In the genomic region with DNA sequence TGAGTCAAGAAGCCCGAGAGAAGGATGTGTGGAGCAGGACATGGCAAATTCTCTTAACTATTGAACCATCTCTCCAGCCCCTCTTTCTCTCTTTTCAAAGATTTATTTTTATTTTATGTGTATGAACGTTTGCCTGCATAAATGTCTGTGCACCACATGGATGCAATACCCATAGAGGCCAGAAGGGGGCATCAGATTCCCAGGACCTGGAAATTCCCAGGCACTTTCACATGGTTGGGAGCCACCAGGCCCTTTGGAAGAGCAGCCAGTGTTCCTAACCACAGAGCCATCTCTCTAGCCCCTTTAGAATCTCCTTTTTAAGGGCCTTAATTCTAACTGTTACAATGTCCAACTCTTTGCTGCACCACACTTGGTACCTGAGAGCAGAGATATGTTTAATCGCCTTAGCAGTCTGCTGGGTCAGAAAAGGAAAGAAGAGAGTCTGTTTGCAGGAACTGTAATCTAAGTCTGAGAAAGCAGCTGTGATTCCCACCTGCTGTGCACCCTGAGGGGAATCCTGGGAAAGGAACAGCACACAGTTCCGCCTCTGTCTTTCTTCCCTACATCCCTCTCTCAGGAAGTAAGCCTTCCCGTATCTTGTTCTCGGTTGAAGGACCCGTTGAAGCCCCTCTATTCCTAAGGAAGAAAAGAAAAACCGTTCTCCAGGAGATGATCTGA, we compare ENCODE assay signal across 11 mouse cellular contexts.
DNase-seq lines count a peak whose midpoint lies in the region; ATAC-seq and TF ChIP-seq lines count a peak whose summit lies in the region.
"Had no signal": no experiment of that assay in that cellular context is flagged by ENCODE, and none has a peak within 500 bp of the region (broad histone marks: within the 10 kb centered on the region; RNA-seq: fewer than 3 reads in every experiment).

No protein-coding gene starts in this region.

- H3K9me3 ChIP-seq in CH12.LX (replicated peaks; ENCODE audit: low read length) (peaks cover 16% of the 10 kb centered on the region), E14TG2a.4 (ENCODE audit: low read length) (peaks cover 22% of the 10 kb centered on the region)
- H3K9me3 ChIP-seq: midbrain, embryonic 10.5 days had no signal

- 0 out of 2 replicates have a peak, but pooled peaks have one; percentile 26 for TF ChIP-seq EP300 in CH12.LX (IDR thresholded peaks at IDR 0.05; ENCODE audit: low read length)

- ATAC-seq in frontal cortex, adult (ENCODE audit: low TSS enrichment): no peak

- H3K27me3 ChIP-seq in CH12.LX (replicated peaks) (no peaks in the 10 kb centered on the region), E14TG2a.4 (ENCODE audit: insufficient read depth, low read length) (no peaks in the 10 kb centered on the region)

- in situ Hi-C loops in CH12.LX (cut with MboI; ENCODE audit: low pct_ligation_motif_present, low pct_unique_long_range_greater_than_20kb, low sequenced_read_pairs): no loop called here

- no peak for DNase-seq in layer of hippocampus, adult 2 months (ENCODE audit: low spot score in 2 of 2)
- no peak for DNase-seq in layer of hippocampus, postnatal 10 days (ENCODE audit: low spot score in 2 of 2)
- peak; percentile 33 for DNase-seq in CH12.LX (ENCODE audit: extremely low read depth)
- DNase-seq in thymus, postnatal 4 days: no peak
- DNase-seq: heart, postnatal 10 days; spleen, adult 18-20 months; thymus, adult 2 months had no signal

- H3K4me1 ChIP-seq in CH12.LX (ENCODE audit: control insufficient read depth in 1 of 2, insufficient read depth in 2 of 2) (peaks cover 4 to 14% of the 10 kb centered on the region in 2 experiments), E14TG2a.4 (replicated peaks; ENCODE audit: low read depth, low read length) (peaks cover 89% of the 10 kb centered on the region)
- H3K4me1 ChIP-seq in cortical plate, adult 2 months (ENCODE audit: control insufficient read depth, insufficient read depth, low read length): no peaks in the 10 kb centered on the region

- H3K4me3 ChIP-seq in layer of hippocampus, adult 2 months: no peak overlapping the region
- H3K4me3 ChIP-seq in CH12.LX (replicated peaks in 1 of 3; ENCODE audit: low read depth in 2 of 3, low read length in 2 of 3, poor library complexity in 1 of 3): peak overlapping the region; percentile 49 to 64 (median 62)
- H3K4me3 ChIP-seq in E14TG2a.4 (replicated peaks; ENCODE audit: low read length): peak overlapping the region; percentile 73
- H3K4me3 ChIP-seq in cortical plate, adult 2 months (ENCODE audit: insufficient read depth, low read length): no peak overlapping the region
- H3K4me3 ChIP-seq: midbrain, embryonic 10.5 days had no signal

- no peaks in the 10 kb centered on the region for H3K79me2 ChIP-seq in CH12.LX (replicated peaks; ENCODE audit: control insufficient read depth, extremely low read depth, insufficient read depth, poor library complexity, severe bottlenecking)

- TF ChIP-seq POLR2A in CH12.LX (IDR thresholded peaks at IDR 0.05; ENCODE audit: low read depth, low read length): no peak
- TF ChIP-seq POLR2A in cortical plate, adult 2 months (IDR thresholded peaks at IDR 0.05; ENCODE audit: extremely low read depth, insufficient read depth, low read length): no peak

- peak overlapping the region; percentile 55 for H3K9ac ChIP-seq in CH12.LX (ENCODE audit: insufficient read depth, low read depth)

- H3K4me2 ChIP-seq in CH12.LX (ENCODE audit: insufficient read depth, low read depth, poor library complexity, severe bottlenecking): peak overlapping the region; percentile 90

- TF ChIP-seq CTCF in layer of hippocampus, adult 2 months (conservative IDR thresholded peaks at IDR 0.05): peak; percentile 69
- TF ChIP-seq CTCF in CH12.LX (conservative IDR thresholded peaks at IDR 0.05 in 1 of 2, IDR thresholded peaks at IDR 0.05 in 1 of 2; ENCODE audit: low read depth in 2 of 2, low read length in 2 of 2) (peak; percentile 67 to 80), E14TG2a.4 (conservative IDR thresholded peaks at IDR 0.05; ENCODE audit: low read length) (peak; percentile 97)
- TF ChIP-seq CTCF in cortical plate, adult 2 months (IDR thresholded peaks at IDR 0.05; ENCODE audit: extremely low read depth, insufficient read depth, low read length): 0 out of 2 replicates have a peak, but pooled peaks have one; percentile 17

- peak; percentile 23 for TF ChIP-seq RAD21 in CH12.LX (IDR thresholded peaks at IDR 0.05; ENCODE audit: low read depth, low read length)

- no peak overlapping the region for H3K27ac ChIP-seq in layer of hippocampus, adult 2 months
- H3K27ac ChIP-seq in CH12.LX (ENCODE audit: insufficient read depth, low read depth): peak overlapping the region; percentile 92
- H3K27ac ChIP-seq in cortical plate, adult 2 months (ENCODE audit: insufficient read depth, low read length): no peak overlapping the region
- H3K27ac ChIP-seq: midbrain, embryonic 10.5 days had no signal

- dilution Hi-C loops in CH12.LX (cut with MboI; ENCODE audit: extremely low pct_ligation_motif_present, extremely low pct_unique_long_range_greater_than_20kb, low sequenced_read_pairs): no loop called here

- peaks cover 0 to 16% of the 10 kb centered on the region in 2 experiments for H3K36me3 ChIP-seq in CH12.LX (replicated peaks in 1 of 2; ENCODE audit: control insufficient read depth in 1 of 2, insufficient read depth in 1 of 2, low read length in 1 of 2)
- H3K36me3 ChIP-seq in E14TG2a.4 (ENCODE audit: insufficient read depth, low read length): peaks cover 12% of the 10 kb centered on the region; the same call in 1 of the 2 replicates
- H3K36me3 ChIP-seq: midbrain, embryonic 10.5 days had no signal

TF ChIP-seq in CH12.LX, 34 proteins besides CTCF, POLR2A, EP300 and RAD21:
- no peak for TF ChIP-seq ETS1 (conservative IDR thresholded peaks at IDR 0.05; ENCODE audit: low read depth, low read length)
- no peak for TF ChIP-seq GABPA (IDR thresholded peaks at IDR 0.05; ENCODE audit: insufficient replicate concordance, low read depth, low read length)
- peak; percentile 63; the same call in 1 of the 2 replicates for TF ChIP-seq MYC (IDR thresholded peaks at IDR 0.05; ENCODE audit: low read depth, low read length)
- no peak for TF ChIP-seq ZNF384 (IDR thresholded peaks at IDR 0.05; ENCODE audit: low read depth, low read length)
- no peak for TF ChIP-seq MAX (IDR thresholded peaks at IDR 0.05; ENCODE audit: low read length)
- no peak for TF ChIP-seq UBTF (IDR thresholded peaks at IDR 0.05; ENCODE audit: low read depth, low read length)
- 0 out of 2 replicates have a peak, but pooled peaks have one; percentile 35 for TF ChIP-seq MAZ (IDR thresholded peaks at IDR 0.05; ENCODE audit: low read depth, low read length)
- TF ChIP-seq MXI1 (IDR thresholded peaks at IDR 0.05; ENCODE audit: low read depth, low read length): no peak
- no peak for TF ChIP-seq TBP (conservative IDR thresholded peaks at IDR 0.05; ENCODE audit: low read depth, low read length)
- TF ChIP-seq NELFE (IDR thresholded peaks at IDR 0.05; ENCODE audit: low read depth, low read length): no peak
- TF ChIP-seq SMC3 (IDR thresholded peaks at IDR 0.05; ENCODE audit: low read depth, low read length): peak; percentile 47
- no peak for TF ChIP-seq NRF1 (IDR thresholded peaks at IDR 0.05; ENCODE audit: low read depth, low read length)
- TF ChIP-seq BHLHE40 (IDR thresholded peaks at IDR 0.05; ENCODE audit: low read depth, low read length): no peak
- no peak for TF ChIP-seq ZC3H11A (IDR thresholded peaks at IDR 0.05; ENCODE audit: low read depth, low read length)
- no peak for TF ChIP-seq CHD2 (IDR thresholded peaks at IDR 0.05; ENCODE audit: low read length)
- no peak for TF ChIP-seq POLR2AphosphoS2 (IDR thresholded peaks at IDR 0.05; ENCODE audit: low read depth, low read length)
- TF ChIP-seq USF2 (conservative IDR thresholded peaks at IDR 0.05; ENCODE audit: low read depth, low read length): no peak
- no peak for TF ChIP-seq SIN3A (IDR thresholded peaks at IDR 0.05; ENCODE audit: low read length)
- peak; percentile 21; the same call in 1 of the 2 replicates for TF ChIP-seq IRF4 (IDR thresholded peaks at IDR 0.05; ENCODE audit: low read depth, low read length)

Comparison
In these comparisons a context has a peak if more than half of its experiments do, and no peak if none do; other contexts are left out.
1. H3K4me3 ChIP-seq: peak in CH12.LX (3 of 3) and E14TG2a.4 (single experiment); none in layer of hippocampus, adult 2 months (single experiment) and cortical plate, adult 2 months (single experiment).
2. CTCF ChIP-seq: peak in every context shown above with its lines; median percentile 97 in E14TG2a.4; 74 in CH12.LX; 69 in layer of hippocampus, adult 2 months; 17 in cortical plate, adult 2 months.